Mouse (Mus musculus) adrenal gland, adult 8-10 months (tissue): ENCODE measurements around the gene Sspn. TPM values are rescaled to one million over a fixed set of nuclear protein-coding genes. Genes with fewer than 3 reads are reported as not detected.

ENCODE experiments used
- DNase-seq: peaks from one replicate; pipeline ENCODE4 v3.0.0; 2022
- total RNA-seq, 4 experiments: library from RNA; stranded (reverse); gene quantifications; 2 replicates each; pipeline ENCODE4 v1.2.4; 2022

Gene Sspn
- total RNA-seq, 4 experiments from 2014 or later: 14.3 to 23.6 (median 19.0) TPM

DNA sequence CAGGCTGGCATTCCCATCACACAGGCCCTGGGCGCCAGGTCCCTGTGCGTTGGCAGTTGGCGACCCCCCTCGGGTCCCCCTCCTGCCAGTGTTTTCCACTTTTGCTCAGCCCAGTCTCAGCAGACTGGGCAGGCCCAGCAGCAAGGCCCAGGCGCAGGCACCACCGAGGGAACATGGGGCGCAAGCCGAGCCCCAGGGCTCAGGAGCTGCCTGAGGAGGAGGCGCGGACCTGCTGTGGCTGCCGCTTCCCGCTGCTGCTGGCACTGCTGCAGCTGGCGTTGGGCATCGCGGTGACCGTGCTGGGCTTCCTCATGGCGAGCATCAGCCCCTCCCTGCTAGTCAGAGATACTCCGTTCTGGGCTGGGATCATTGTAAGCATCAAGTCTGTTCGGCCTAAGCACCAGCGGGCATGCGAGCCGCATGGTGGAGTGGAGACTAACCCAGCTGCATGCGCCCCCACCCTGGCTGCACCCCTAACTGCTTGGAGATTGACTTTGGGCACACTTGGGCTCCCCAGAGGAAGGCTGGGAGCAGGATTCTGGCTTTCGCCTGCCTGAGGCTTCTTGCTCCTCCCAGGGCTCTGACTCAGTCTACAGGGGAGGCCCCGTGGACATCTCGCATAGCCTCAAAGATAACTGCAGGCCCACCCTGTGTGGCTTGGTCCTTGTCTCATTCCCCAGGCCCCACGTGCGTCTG lies 2.7 kb downstream of the Sspn start:
- peak; percentile 75 for DNase-seq

DNA sequence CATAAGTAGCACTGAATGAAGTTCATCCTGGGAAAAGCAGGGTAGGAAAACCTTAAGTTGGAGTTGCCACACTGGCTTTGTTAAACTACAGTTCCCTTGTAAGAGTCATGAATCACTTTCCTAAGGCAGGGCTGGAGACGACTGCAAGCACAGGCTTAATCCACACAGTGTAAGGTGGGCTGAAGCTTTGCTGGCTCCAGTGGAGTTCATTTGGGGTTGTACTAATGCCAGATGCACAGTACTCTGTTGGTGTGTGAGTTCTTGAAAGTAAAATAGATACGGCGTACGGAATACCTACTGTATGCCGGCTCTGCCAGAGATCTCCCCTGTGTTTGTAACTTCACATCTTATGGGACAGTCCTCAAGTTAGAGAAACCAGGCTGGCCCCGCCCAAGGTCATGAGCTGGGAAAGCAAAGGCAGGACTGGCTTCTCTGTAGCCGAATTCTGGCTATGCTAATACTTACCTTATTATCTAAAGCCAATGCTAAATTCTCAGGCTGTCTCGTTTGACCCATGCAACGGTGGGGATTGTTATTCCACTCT lies 3.3 kb downstream of the Sspn start:
- no peak for DNase-seq

DNA sequence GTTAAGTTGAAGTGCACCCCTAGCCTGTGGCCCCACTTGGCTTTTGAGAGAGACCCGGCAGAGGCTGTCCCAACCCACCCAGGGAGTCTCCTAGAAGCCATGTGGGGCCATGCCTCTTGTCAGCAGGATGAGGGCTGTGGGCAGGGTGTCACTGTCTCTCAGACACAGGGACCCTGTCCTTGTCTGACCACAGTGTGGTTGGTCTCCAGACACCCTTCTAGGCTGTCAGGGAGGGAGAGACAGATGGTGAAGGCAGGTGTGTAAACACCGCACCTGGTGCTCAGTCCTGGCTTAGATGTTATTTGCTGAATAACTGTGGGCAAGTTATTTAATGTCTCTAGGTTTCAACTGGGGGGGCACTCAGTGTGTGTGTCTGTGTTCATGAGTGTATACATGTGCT lies 4.5 kb downstream of the Sspn start:
- DNase-seq: no peak

DNA sequence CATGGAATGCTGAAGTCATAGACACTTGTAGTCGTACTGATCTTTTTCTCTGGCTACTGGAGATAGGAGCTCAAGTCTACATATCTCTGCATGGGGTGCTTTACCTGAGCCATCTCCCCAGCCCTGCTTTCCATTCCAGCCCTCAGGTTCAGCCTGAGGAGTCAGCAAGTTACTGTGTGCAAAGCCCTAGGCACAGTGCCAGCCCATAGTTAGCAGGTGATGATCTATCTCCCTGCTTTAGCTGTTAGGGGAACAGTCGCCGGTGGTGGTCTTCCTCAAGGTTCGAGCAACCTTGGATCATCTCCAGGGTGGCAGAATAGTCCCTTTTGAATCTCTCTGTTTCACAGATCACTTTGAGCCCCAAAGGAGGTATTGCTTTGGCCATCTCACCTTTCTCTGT lies 5.1 kb downstream of the Sspn start:
- DNase-seq: no peak

DNA sequence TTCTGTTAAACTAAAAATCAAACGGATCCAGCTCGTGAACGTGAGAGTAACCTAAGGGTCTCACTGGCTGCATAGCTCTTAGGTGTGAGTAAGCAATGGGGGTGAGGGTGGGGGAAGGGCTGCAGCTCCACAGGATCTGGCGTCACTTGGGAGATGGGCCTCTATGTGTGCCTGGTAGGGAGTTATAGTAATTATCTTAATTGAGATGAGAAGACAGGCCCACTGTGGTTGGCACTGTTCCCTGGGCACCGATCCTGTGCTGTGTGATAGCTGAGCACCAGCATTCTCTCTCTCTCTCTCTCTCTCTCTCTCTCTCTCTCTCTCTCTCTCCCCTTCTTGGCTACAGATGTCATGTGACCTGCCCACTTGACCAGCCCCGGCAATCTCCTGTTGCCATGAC lies 9.4 kb downstream of the Sspn start:
- no peak for DNase-seq

DNA sequence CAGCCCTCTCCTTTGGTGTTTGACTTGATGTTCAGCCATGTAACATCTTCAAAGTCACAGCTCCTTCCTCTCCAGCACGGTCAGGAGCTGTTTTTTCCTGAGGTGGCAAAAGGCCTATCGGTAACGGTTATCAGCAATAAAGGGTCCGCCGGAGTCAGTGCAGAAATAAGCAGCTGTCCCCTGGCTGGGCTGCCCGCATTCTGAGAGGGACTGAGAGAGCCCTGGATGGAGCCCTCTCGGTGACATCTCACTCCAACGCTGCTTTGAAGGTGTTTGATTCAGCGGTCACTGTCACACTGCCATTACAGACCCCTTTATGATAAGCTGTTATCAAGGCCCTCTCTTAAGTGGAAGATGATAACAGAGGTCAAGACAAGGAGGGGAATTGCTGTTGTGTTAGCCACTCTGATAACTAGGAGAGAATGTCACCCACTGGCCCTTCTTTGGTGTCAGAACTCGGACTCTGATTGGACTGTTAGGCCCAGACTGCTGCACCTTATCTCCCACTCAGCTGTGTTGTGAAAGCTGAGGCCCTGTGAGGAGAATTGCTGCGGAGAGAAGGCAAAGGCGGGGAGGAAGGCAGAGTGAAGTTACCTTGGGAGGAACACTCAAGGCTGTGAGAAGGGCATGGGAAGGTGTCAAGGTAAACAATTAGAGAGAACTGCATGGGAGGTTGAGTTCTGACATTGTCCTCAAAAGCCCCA lies 11.0 kb downstream of the Sspn start:
- no peak for DNase-seq

DNA sequence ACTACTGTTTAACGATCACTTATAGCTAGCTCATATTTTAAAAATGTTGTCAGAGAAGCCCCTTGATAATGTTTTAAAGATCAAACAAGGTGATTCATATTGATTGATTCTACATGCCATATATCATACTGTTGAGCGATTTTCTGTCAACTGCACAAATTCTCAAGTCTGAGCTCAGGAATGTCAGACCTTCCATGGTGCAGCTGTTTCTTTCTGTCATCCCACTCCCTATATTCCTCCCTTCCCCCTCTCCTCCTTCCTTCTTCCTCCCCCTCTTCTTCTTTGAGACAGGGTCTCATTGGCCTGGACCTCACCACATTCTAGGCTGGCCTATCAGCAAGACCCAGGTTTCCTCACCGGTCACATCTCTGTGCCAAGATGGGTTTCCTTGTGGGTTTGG lies 12.0 kb downstream of the Sspn start:
- DNase-seq: no peak

DNA sequence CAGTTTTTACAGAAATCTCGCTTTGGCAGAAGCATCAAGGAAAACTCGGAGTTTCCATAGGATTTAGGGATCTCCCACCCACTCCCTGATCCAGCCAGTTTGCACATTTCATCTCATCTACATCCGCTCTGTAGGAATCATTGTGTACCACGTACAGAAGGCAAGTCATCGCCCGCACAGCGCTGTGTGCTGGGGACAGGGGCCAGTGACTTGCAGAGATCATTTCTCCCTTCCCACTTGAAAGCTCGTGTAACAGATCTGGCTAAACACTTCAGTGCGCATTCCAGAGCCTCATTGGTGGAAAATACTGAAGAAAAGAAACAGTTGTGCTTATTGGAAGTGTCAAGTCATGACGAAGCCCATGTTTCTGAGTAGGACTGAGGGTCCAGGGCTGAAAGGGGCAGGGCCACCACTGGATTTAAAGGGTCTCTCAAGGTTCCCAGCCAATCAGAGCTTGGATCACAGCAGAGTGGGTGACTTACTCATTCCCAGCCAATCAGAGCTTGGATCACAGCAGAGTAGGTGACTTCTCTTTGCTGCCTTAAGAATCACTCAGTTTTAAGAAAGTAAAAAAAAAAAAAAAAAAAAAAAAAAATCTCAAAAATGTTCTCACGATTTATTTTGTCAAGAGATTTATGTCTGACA lies 14.4 kb downstream of the Sspn start:
- DNase-seq: no peak

DNA sequence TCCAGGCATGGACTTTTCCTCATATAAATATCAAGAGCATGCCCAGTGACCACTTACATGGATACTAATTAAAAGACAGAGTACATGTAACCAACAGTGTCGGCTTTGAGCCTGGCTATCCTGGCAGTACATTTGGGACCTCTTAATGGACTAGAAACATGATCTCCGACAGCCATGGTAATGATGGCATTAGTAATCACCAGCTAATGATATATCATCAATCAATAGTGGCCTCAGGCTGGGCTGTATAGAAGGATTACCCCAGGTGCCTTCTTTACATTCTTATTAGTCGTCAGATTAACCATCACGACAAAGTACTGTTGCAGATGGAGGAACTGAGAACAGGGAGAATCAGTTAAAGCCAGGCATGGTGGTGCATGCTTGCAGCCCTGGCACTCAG lies 17.6 kb downstream of the Sspn start:
- no peak for DNase-seq

DNA sequence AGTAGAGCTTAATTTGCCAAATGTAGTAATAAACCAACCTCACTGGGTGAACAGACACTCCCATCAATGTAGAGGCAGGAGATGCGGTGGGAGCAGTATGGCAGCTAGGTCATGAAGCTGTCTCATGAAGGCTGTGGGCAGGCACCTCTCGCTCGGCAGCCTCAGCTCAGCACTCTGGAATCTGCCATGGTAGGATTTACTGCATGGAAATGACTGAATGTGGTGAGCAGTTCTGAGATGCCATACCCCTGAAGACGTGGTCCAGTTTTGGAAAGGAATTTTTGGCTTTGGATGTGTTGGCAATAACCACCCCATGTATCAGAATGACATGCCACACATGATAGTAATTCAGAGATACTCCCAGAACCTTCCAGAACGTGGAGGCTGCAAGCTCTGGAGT lies 19.2 kb downstream of the Sspn start:
- DNase-seq: no peak

DNA sequence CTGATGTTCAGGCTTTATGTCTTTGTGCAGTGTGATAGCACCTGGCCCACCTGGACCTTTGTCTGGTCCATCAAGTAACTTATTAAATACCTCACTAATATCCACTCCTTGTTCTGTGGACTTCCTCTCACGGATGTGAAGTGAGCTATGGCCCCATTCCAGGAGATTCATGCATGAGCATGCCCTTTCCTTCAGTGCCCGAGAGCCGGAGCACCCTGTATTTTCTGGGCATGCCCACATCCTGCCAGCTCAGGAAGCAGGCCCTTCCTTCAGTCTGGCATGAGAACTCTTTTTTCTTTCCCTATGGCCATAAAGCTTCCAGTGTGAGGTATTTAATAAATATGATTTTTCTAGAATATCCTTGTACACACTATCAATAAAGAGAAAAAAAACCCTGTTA lies 21.2 kb downstream of the Sspn start:
- no peak for DNase-seq

DNA sequence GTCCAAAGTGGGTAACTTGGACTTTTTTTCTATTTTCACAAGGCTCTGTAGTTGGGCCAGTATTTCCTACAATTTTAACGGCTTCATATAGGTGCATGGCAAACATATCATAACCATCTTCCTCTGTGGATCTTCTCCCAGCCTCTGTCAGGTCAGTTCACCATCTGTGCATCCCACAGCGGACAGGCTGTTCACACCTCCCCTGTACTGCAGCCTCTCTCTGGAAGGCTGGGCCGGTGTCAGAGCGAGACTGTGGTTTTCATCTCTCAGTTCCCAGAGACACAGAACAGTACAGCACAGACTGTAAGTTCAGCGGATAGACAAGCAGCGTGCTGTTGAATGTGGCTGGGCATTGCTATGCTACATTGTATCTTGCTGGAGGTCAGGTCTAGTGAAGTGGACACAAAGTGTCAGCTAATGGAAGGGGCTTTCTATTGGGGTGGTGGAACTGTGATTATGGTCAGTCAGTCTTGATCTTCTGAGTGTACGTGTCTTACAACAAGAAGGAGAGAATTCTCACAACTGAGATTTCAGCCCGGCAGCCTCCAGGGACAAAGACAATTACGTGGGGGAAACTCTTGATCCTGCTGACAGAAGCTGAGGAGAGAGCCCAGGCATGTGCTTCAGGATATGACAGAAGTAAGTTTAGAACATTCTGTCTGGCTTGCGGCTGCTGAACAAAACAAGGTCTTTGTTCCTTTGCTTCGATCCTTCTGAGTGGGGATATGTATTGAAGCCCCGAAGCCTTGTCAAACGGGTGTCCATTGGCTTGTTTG lies 21.9 kb downstream of the Sspn start:
- DNase-seq: no peak

DNA sequence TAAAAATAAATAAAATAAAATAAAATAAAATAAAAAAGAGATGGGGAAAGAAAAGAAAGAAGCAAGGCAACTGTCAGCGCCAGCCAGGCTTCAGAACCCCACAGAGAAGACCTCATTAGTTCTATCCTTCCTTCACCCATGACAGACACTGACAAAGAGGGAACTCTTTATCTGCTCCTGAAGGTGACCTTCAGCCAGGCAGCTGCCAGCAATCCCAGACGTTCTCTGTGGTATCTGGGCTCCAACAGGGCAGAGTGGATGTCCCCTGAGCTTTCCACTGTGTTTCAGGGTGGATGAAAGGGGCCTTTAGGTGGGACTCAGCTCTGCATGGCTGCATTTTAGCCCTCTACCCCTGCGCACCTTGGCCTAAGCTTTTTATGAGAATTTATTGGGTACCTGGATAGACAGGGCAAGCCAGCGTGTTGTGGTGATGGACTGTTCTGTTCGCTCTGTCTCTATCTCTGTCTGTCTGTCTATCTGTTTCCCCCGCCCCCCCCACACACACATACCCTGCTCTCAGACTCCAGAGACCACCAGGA lies 26.1 kb downstream of the Sspn start:
- no peak for DNase-seq

DNA sequence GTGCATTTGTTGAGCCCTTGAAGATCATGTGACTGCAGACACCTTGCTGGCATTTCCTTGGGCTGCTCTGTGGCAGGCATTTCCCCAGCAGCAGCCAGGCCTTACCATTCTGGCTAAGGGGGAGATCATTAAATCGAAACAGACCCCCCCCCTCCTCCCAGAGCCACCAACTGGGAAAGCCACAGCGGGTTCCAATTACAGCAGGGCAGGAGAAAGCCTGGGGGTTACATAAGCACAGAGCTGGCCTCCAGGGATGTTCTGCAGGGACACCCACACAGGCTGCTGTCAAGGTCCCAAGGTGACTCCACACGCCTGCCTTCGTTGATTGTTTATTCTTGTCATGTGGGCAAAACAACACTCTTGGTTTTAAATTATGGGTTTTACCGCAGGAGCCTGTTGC lies 26.6 kb downstream of the Sspn start:
- DNase-seq: no peak

DNA sequence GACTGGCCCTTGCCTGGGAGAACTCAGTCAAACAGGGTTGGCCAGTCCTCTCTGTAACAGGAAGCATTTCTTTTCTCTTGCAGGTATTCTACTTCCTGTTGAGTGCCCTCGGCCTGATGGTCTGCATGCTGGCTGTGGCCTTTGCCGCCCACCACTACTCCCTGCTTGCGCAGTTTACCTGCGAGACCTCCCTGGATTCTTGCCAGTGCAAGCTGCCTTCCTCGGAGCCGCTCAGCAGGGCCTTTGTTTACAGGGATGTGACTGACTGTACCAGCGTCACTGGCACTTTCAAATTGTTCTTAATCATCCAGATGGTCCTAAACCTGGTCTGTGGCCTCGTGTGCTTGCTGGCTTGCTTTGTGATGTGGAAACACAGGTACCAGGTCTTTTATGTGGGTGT lies 29.6 kb downstream of the Sspn start:
- no peak for DNase-seq

DNA sequence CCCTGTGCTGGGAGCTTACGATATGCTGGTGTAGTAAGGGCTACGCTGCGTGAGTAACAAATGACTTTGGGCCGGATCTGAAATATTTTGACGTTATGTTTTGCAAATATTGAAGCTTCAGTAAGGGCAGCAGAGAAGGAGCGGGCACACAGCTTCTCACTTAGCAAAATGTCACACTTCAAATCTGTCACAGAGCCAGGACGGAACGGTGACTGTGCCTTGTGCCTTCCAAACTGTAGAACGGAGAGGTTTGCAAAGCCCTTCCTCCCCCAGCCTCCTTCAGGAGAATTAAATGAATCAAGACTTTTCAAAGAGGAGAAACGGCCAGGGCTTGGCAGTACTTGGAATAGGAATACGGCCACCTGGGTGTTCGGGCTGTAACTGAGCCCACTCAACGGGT lies 32.5 kb downstream of the Sspn start:
- no peak for DNase-seq

DNA sequence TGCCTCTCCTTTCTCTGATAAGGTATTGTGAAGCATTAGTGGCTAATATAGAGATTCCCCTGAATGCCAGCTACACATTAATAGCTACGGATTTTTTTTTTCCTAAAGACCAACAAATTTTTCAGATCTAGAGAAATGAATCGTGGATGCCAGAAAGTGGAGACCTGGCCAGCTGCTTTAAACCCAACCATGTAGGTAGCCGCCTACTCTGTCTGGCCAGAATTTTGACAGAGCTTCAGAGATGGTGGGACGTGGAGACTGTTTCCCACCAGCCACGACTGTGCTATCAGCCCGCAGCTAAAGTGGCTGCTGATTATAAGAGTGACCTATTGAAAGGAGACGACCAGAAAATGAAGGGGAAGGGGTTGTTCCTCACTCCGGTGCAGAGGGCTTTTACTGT lies 36.3 kb downstream of the Sspn start:
- no peak for DNase-seq

DNA sequence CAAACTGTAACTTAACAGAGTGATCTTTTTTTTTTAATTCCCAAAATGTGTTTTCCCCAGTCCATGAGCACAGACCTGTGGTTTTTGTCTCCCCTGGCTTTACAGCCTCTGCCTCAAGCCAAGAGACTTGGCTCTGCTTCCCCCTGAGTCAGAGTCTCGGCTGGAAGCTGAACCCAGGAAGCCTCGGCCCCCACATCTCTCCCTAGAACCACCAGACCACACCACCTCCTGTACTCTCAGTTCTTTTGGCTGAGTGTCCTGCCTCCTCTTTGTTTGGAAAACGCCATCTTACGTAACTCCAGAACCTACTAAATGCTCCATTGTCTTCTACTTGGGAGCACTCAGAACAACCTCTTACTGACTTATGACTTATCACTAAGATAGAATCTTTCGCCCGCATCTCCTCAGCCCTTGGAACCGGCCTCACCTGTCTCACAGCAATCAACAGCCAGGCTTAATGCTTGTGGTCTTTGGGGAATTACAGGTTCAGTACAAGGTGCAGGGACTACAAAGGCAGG lies 36.9 kb downstream of the Sspn start:
- no peak for DNase-seq

DNA sequence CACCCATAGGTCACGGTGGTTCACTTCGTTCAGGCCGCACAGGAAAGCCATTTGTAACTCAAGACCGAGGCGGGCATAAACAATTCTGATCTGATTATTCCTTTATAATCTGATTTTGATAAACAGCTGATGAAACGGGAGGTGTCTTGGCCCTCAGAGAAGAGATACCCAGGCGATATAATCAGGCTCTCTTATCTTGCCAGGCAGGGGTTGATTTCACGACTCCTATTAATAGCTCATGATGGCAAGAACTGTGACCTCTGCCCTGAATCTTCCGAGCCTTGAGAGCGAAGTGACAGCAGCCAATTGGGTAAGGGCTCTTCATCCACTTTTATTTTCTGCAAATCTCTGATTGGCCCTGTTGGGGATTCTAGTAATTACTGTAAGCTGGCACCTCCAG lies 37.4 kb downstream of the Sspn start:
- DNase-seq: no peak

DNA sequence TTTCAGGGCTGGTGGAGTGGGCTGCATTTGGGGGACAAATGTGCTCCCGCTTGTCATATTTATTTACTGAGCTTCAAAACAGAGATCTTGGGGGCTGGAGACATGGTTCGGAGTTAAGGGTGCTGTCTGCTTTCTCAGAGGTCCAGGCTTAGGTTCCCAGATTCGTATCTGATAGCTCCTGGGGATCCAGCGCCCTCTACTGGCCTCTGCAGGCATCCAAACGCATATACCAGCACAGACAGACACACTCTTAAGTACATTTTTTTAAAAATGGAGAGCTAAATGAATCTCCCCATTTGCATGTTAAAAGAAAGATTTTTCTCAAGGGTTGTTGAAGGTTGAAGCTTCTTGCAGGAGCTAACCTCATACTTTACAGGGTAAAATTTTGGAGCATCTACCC lies 38.1 kb downstream of the Sspn start:
- DNase-seq: no peak

DNA sequence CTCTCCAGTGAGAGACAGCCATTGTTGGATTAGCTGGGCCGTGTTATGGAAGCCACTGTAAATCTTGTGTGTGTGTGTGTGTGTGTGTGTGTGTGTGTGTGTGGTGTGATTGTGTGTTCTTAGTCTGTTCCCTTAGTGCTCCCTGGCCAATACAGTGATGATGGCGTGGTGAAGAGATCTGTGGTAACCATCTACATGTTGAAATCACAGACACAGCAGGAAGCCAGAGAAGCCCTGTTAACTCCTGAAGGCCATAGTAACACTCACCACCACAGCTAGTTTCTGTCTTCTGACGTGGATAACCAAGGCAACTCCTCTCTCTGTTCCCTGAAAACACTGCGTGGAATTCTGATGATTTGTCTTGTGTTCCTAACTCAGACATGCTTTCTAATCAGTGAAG lies 40.7 kb downstream of the Sspn start:
- no peak for DNase-seq

DNA sequence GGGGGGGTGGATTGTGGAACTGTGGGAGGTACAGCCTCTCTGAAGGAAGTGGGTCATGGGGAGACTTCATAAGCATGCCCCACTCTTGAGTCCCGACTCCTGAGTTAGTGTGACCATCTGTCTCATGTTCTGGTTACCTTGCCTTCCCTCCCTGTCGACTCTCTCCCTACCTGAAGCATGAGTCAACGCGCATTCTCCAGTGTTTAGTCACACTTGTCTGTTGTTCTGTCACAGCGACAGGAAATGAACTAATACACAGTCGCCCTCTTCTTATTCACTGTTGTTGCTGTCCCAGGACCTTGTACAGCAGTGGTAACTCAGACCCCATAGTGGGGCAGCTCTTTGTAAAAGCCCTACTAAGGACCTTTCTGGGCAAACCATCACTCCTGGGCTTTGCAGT lies 41.4 kb downstream of the Sspn start:
- DNase-seq: no peak

DNA sequence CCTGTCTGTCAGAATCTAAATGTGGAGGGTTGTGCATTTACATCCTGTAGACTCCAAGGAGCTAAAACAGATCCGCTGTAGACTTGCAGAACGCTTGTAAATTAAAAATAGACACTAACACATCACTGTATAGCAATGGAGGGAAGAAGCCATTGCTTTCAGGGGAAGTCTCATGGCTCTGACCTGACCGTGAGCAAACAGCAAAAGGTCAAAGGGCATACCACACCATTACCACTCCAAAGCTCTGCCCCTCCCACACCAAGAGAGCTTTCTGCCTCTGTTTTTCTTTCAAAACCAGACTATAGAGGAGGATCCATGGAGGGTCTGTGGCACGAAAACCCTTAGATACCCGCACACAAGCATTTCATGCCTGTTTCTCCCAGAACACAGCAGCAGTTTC lies 41.9 kb downstream of the Sspn start:
- no peak for DNase-seq
